Mouse (Mus musculus) adrenal gland, postnatal 10 days (tissue): ENCODE data around the gene Tfcp2. TPM values are rescaled to one million over a fixed set of nuclear protein-coding genes. Genes with fewer than 3 reads are reported as not detected.
A peak's percentile ranks its signal among the peaks of the same experiment; 100 is the strongest.

ENCODE experiments used
- DNase-seq: peaks from one replicate; pipeline ENCODE4 v3.0.0; 2021; ENCODE audit warnings: mixed read lengths
- long read RNA-seq, 2 experiments: library from polyadenylated mRNA; stranded (forward); transcript quantifications; one replicate each; pipeline ENCODE4 v2.0.0; 2021
- total RNA-seq, 2 experiments: library from RNA; stranded (reverse); gene quantifications; 2 replicates each; pipeline ENCODE4 v1.2.3; 2021

Gene Tfcp2
- 10 to 100 TPM; 18.1 to 24.6 TPM for total RNA-seq
- long read RNA-seq, experiment 1, partial matches to known transcripts: 6 of 16 reads
- long read RNA-seq, experiment 1, other reads (novel, unspliced or antisense): 8 of 16 reads
- long read RNA-seq, experiment 2, partial matches to known transcripts: 9 of 13 reads
- long read RNA-seq, experiment 2, other reads (novel, unspliced or antisense): 4 of 13 reads

DNA sequence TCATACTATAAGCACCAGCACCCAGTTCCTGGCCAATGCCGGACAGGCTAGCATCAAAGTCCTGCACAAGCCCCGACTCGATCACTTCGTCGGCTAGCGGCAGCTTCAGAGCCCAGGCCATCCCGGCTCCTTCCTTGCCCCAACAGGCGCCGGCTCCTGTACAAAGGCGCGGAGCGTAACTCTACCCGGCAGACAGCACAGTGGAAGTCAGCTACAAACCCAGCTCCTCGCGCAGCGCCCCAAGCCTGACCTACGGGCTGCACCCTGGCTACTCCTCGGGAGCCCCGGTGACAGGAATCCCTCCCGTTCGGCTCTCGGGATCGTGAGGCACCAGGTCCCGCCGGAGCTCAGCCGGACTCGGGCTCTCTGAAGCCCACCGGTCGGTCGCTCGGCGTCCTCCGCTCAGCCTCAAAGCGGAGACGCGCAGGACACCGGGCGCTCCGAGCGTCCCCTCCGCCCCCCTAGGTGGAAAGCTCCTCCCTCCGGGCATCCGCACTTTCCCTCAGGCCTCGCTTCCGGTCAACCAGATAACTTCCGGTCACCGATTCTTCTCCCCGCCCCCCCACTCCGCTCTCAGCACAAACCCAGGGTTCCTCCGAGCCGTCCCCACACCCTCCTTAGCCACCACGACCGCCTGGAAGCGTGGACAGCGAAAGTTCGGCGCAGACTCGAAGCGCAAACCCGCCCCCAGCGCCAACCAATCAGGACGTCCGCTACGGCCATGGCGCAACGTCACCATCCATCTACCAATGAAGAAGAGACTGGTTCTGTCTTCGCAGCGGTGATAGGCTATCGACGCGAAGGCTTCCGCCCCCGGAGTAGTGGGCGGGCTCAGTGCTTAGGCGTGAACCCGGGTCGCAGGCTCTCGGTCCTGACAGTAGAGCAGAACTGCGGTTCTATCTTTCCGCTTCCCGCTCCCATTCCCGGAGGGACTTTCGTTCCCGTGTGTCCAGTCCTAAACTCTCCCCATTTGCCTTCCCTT is at the start of gene Tfcp2:
Tfcp2 (minus strand) TSS at position 683 of the 982 bp plus-strand sequence.
- DNase-seq: peak; percentile 99

GRCm38 (mm10) chr15:100600696-100601272 is 49.0 kb upstream of the Tfcp2 start:
- no peak for DNase-seq

GRCm38 (mm10) chr15:100600047-100600695 is 48.4 kb upstream of the Tfcp2 start:
- DNase-seq: peak; percentile 83

DNA sequence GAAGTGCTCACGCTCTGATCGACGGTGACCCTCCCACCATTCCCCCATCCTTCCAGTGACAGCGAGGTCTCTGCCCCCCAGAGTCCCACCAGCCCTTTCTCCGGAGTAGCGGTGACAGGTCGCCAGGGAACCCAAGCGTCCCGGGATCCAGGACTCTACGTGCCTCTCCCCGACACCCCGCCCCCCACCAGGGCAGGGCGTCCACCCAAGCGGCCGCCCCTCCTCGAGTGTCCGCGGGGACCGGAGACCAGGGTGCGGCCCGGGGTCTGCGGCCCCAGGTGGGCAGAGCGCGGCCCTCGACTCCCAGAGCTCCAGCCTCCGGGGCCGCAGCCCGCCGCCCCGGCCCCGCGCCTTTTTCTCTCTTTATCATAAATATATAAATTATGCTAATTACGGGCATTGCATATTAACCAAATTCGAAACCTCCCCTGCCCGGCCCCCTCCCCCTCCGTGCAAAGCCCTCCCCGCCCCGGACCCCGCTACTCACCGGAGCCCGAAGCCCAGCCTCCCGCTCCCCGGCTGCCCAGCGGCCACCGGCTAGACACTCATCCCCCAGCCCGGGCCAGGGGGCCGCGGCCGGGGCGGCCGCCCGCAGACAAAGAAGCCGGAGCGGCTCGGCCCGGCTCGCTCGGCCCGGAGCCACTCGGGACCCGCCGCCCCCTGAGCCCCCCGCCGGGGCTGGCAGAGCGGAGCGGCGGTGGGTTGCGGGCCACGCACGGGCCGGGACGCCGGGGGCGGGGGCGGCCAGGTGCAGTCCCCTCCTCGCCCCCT is 47.7 kb upstream of the Tfcp2 start, which contains the start of gene Pou6f1:
Pou6f1 (minus strand) TSS at position 709 of the 771 bp plus-strand sequence.
- peak; percentile 75 for DNase-seq

GRCm38 (mm10) chr15:100598883-100599275 is 47.1 kb upstream of the Tfcp2 start:
- DNase-seq: peak; percentile 65

DNA sequence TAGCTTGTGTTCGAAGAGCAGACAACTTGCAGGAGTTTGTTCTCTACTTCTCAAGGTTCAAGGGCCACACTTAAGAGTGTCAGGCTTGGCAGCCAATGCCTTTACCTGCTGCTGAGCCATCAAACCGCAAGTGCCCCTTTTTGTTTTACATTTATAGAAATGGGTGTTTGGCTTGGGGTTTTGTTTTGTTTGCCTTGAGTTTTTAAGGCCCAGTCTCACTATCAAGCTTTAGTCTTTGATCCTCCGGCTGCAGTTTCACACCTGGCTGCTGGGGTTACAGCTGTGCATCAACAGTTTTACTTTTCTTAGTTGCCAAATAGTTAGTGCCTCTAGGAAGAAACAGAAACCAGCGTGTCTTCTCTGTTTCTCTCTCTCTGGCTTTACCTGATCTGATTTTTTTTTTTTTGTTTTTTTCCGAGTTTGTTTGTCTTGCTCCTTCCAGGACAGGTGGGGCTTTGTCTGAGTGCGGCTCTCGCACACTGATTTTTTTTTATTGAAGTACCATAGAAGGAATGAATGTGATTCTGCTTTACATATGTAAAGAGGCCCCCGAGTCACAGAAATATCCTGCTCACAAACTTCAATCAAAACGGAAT is 46.6 kb upstream of the Tfcp2 start:
- DNase-seq: no peak

DNA sequence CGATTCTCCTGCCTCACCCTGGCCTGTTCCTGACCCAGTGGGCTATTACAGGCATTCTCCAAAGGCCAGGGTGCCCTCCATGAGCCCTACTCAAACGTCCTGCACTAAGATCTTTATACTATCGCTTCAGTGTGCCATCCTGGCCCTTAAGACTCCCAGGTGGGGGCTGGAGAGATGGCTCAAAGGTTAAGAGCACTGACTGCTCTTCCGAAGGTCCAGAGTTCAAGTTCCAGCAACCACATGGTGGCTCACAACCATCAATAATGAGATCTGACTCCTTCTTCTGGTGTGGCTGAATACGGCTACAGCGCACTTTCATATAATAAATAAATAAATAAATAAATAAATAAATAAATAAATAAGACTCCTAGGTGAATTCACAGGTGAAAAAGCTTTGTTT is 41.0 kb upstream of the Tfcp2 start:
- DNase-seq: no peak

GRCm38 (mm10) chr15:100590436-100590835 is 38.6 kb upstream of the Tfcp2 start:
- no peak for DNase-seq

- no peak for DNase-seq
Observed at GRCm38 (mm10) chr15:100588297-100588696, 36.5 kb upstream of the Tfcp2 start.

GRCm38 (mm10) chr15:100587166-100587565 is 35.4 kb upstream of the Tfcp2 start:
- DNase-seq: no peak

DNA sequence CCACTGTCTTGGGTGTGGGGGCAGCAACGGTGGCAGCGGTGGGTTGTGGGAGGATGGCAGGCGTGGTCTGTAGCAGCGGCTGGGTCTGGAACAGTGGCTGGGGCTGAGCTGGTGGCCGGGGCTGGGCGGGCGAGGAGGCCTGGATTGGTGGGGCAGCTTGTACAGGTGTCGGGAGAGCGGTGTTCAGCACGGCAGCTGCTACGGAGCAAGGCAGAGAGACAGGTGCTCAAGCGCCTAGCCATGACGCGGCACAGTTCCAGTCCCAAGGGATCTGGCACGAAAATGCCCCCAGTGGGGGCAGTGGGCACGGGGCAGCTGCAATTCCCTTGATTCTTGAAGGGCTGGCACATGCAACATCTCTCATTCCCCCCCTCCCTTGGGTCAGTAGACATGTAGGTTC is 34.1 kb upstream of the Tfcp2 start:
- no peak for DNase-seq

DNA sequence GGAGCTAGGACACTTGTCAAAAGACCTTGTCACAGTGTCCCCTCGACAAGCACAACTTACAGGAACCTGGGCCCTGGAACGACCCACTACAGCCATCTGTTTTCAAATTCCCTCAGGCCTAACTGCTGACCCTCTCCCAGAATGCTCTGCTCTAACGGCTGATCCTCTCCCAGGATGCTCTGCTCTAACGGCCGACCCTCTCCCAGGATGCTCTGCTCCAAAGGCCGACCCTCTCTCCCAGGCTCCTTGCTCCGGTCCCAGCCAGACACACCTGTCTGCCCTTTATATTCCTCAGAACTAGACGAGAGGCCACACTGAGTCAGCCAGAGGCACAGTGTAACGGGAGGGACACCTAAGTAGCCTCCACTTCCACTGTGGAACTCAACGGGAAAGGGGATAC is 28.3 kb upstream of the Tfcp2 start:
- no peak for DNase-seq

GRCm38 (mm10) chr15:100577972-100578371 is 26.2 kb upstream of the Tfcp2 start:
- DNase-seq: no peak

DNA sequence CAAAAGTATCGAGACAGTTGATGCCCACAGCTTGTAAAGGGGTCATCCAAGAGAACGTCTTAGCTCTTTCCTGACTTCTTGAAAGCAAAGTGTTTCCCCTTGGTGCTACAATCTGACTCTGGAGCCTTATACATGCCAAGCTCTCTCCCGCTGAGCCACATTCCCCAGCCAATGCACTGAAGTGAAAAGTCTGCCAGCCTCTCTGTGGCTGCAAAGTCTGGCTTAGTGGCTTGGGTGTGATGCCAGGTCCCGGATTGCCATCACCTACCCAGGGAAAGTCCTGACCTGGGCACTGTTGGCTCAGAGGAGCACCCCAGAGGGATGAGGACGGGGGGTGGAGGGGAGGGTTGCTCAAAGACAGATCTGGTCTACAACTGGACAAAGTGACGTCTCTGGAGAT is 25.0 kb upstream of the Tfcp2 start:
- no peak for DNase-seq

DNA sequence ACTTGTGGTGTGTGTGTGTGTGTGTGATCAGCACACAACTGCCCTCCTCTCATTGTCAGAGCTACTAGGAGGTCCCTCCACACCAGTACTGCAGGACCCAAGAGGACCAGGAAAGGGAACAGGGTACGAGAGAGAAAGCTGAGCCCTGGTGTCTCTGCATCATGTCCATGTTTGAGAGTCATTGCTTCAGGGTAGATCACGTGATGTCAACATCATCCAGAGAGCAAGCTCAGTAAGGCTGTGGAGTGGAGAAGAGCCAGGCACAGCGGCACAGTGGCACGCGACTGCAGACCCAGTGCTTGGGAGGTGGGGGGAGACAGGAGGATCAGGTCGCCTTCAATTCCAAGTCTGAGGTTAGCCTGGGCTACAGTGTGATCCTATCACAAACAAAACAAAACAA is 24.6 kb upstream of the Tfcp2 start:
- DNase-seq: no peak

DNA sequence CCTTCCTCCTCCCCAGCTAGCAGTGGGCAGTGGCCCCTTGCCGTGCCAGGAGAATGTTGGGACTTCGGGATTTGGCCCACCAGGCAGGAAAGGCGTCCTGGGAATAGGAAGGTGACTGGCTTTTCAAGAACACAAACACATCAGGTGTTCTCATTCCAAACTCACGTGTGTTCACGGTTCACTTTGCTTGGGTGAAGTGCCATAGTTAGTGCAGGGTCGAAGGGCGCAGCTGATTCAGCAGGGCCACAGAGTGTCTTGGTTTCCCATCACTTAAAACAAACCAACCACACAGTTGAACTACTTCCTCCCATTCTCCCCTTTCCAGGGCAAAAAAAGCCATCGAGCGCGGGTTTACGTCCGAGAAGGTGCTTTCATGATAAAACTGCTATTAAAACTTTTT is 23.6 kb upstream of the Tfcp2 start:
- no peak for DNase-seq

GRCm38 (mm10) chr15:100574378-100574777 is 22.6 kb upstream of the Tfcp2 start:
- no peak for DNase-seq

- no peak for DNase-seq
Observed at GRCm38 (mm10) chr15:100573946-100574345, 22.1 kb upstream of the Tfcp2 start.

DNA sequence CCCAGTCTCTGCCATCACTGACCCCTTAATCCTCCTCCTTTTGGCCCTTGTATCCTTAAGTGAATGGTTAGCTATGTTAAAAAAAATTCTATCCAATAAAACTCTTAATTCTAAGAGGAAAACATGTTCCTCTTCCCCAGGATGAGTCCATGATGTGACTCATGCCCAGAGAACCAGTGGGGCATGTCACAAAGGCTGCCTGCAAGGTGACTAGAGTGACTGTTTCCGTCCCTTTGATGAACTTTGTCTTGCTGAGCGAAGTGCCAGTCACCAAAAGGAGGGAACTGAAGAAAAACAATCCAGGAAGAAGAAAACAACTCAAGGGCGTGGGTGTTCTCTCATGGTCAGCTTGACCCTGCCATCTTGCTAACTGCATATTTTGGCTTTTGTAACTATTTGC is 17.4 kb upstream of the Tfcp2 start:
- no peak for DNase-seq

GRCm38 (mm10) chr15:100566531-100566930 is 14.7 kb upstream of the Tfcp2 start:
- no peak for DNase-seq

- DNase-seq: no peak
Observed at GRCm38 (mm10) chr15:100557705-100558433, 6.1 kb upstream of the Tfcp2 start.
